Mouse (Mus musculus): ENCODE measurements around the gene Tmem14c.
A peak's percentile ranks its signal among the peaks of the same experiment; 100 is the strongest.

Tmem14c gene

DNA sequence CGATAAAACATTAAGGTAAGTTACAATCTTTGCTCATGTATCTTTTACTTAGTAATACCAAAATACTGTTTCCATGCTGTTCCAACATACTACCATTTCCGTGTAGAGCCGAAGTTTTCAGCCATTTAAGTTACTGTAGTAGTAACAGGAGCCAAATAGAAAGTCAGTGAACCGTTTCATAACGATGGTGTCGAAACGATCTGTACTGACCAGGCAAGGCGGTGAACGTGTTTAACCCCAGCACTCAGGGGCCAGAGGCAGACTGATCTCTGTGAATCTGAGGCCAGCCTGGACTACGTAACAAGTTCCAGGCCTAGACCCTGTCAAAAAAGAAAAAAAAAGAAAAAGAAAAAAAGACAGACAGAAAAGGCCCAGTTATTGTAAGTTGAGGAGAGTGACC is 7.8 kb upstream of the Tmem14c start:
- no peak for DNase-seq (ENCODE audit: inconsistent ontology term)

DNA sequence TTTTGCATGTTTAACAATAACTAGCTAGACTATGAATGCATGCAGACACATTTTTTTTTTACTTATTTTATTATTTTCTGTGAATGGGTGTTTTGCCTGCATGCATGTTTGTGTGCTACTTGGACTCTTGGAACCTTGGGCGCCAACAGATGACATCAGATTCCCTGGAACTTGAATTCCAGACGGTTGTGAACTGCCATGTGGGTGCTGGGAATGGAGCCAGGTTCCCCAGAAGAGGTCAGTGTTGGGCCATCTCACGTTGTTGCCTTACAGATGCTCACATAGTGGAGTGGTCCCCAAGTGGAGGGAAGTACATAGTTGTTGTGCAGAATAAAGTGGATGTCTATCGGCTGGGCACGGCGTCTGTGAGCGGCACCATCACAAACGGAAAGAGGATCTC is 7.1 kb upstream of the Tmem14c start:
- DNase-seq (ENCODE audit: inconsistent ontology term) = no peak

DNA sequence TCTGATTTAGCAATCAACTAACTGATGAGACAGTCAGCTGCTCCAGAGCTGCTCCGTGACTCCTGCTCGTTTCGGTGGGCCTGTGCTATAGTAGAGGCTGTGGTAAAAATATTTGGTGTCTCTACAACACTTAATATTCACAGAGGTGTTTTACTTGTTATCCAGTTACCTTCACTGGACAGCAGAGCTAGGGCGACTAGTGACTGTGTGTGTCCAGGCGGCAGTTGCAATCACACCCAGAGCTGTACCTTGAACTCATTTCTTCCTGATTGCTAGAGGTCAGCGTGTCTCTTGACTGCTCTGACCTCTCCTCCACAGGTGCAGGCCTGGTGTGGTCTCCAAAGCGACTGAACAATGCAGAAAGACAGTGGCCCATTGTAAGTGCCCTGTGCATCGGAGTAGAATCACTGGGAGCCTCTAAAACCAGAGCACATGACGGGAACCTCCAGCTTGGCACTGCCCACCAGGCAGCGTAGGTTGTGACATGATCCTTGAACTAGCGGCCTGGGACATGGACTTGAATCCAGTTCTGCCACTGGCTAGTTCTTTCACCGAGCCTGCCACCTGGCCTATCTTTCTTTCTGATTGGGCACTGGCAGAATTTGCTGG is 809 bp downstream of the Tmem14c start:
- peak; percentile 43 for DNase-seq (ENCODE audit: inconsistent ontology term)

DNA sequence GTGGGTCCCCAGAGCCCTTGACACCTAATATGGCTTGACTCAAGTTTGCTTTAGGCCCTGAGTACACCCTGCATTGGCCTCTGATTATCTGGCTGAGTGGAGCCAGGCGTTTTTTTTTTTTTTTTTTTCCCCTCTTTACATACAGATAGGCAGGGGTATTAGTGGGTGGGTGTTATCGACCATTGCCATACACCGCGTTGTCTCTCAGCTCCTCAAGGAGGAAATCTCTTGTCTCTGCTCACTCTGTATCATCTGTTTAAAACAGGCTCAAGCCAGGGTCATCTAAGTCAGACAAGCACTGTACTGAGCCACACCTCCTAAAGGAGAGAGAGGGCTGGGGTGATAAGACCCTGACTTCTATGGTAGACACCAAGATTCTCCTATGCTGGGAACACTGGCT is 1.7 kb downstream of the Tmem14c start:
- DNase-seq (ENCODE audit: inconsistent ontology term) = no peak

DNA sequence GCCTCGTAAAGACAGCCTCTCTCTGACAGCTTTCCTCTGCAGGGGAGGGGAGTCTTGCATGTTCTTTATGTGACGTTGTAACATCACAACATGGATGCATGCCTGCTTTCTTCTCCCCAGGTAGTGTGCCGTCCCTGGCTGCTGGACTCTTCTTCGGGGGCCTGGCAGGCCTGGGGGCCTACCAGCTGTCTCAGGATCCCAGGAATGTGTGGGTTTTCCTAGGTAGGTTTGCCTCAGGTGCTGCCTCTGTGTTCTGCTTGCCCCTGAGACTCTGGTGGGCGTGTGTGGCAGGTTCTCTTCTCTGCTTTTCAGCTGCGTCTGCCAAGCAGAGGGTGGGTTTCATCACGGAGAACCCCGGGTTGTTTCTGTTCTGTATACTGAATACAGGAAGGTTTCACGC is 2.1 kb downstream of the Tmem14c start:
- no peak for DNase-seq (ENCODE audit: inconsistent ontology term)

DNA sequence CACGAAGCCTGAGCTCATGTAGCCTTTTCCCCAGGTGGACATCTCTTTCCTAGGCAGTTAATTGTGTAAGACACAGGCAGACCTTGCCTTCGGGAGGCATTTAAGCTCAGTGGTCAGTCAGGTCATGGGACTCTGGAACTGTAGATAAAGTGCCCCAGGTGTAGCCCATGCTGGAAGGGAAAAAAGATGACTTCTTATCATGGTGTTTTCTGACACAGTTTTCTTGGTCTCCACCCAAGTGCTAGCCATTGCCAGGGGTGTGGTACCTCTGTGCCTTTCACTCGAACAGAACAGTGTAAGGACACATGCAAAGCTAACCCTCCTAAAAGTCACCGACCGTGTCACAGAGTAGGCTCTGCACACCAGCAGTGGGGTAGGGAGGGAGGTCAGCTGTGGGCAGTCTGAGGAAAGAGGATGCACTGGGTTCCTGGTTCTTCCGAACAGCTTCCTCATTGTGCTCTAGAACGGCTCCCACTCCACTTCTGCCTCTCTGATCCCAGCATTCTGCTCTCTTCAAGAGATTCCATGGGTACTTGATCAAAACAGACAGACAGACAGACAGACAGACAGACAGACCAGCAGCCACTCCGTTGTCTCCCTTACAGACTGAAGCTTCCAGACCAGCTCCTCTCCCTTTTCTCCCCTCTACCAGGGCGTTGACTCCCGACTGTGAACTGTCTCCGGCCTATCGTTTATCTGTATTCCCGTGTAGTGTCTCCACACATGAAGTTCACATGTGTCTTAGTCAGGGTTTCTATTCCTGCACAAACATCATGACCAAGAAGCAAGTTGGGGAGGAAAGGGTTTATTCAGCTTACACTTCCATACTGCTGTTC is 2.9 kb downstream of the Tmem14c start:
- no peak for DNase-seq (ENCODE audit: inconsistent ontology term)

DNA sequence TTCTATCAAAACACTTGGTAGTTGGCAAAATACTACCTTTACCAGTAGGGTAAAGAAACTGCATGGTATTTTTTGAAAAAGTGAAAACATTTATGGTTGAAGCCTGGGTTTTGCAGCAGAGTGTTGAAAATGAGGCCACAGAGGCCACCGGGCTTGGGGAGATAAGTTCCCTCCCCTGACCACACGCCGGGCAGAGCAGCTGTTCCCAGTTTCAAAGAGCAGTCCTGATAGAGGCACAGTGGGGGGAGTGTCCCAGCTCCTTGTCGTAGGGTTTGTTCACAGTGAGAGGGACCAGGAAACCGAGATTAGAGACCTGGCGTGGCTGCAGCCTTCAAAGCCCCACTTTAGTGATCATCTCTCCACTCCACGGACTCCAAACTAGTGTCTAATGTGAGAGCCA is 4.4 kb downstream of the Tmem14c start:
- no peak for DNase-seq (ENCODE audit: inconsistent ontology term)

DNA sequence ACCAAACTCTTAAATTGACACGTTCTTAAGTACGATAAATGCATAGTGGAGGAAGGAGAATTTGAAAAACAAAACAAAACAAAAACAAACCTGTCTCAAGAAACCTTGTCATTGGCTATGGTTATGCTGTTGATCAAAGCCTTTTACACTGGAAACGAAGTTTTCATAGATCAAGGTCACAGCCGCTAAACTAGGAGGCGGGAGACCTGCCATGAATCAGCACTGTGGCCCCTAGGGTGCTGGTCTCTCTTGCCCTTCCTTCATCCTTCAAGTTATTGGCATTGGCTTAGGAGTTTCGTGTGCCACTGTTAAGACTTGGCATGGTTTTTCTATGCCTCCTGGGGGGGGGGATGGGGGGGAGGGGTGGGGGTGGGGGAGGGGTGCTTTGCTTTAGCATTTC is 5.5 kb downstream of the Tmem14c start:
- no peak for DNase-seq (ENCODE audit: inconsistent ontology term)

DNA sequence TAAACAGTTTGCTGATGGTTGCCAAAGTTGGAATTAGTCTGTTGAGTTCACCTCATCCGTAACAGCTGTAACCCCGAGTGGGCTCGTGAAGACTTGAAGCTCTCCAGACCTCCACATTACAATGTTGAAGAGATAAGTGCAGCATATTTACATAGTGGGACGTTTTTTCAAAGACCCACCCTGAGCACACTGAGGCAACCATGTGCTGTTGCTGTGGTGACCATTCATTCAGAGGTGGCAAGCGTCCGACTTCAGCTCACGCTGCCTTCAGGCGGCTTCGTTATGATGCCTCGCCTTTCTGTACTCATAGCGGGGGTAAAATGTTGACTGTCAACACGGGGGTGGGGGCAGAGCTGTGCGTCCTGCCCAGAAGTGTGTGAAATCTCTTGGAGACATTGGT is 6.0 kb downstream of the Tmem14c start:
- DNase-seq (ENCODE audit: inconsistent ontology term) = no peak

DNA sequence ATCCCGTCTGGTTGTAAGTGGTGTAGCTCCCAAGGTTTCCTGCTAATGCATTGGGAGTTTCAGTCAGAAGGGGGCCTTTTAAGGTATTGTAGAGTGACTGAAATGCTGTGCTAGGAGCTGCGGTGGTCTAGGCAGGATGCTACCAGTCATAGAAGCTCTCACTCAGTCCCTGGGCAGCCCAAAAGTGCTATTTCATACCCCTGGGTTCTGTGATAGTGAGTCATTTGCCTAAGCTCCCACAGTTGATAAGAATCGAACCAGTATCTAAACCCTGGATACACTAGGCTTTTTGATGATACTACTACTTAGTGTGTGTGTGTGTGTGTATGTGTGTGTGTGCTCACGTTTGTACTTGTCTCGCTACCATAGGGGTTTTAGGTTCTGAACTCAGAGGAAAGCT is 14.0 kb downstream of the Tmem14c start:
- no peak for DNase-seq (ENCODE audit: inconsistent ontology term)

DNA sequence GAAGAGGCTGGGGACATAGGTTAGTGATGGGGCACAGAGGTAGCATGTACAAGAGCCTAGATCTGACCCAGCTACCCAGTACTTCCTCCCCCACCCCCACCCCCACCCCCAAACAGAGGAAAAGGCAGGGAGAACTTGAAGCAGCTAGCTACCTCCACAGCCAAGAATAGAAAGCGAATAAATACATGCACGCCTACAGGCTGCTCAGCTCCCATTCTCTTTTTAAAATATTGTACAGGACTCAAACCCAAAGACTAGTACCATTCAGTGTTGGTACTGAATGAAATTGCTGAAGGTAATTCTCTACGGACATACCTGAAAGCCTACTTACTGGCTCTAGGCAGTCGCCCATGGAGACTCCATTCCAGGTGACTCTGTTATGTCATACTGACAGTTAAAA is 26.4 kb downstream of the Tmem14c start:
- no peak for DNase-seq (ENCODE audit: inconsistent ontology term)

DNA sequence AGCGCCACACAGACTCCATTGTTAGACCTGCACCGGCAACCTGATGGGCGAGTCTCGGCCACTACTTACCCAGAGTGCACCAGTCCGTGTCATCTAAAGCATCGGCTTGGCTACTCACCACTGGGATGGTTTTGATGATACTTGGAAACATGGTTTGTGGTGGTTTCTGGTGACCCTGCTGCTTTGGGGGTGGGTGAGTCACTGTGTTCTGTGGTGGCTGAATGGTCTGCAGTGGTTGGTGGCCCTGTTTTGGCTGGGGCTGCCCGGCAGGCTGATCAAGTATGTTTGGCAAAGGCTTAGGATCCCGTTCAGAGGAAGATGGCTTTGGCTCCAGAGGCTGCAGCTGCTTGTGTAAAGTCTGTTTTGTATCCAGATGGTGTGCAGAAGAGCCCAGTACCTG is 29.8 kb downstream of the Tmem14c start:
- DNase-seq (ENCODE audit: inconsistent ontology term) = peak; percentile 12

DNA sequence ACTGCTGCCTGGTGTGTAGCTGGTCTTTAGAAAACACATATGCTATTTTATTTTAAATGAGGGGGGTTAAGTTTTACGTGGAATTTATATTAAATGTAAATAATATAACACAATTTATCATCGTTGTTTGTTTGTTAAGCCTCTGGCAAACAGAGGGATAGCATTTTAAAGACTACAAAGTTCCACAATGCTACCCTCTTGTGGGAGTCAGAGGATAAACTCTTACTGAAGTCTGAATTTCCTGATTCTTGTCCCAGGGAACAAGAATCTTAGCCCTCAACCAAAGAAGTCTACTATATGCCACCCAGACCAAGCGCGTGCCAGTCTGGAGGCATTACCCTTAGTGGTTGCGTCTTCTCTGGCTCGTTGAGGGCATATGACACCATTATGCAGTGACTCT is 31.2 kb downstream of the Tmem14c start:
- no peak for DNase-seq (ENCODE audit: inconsistent ontology term)

DNA sequence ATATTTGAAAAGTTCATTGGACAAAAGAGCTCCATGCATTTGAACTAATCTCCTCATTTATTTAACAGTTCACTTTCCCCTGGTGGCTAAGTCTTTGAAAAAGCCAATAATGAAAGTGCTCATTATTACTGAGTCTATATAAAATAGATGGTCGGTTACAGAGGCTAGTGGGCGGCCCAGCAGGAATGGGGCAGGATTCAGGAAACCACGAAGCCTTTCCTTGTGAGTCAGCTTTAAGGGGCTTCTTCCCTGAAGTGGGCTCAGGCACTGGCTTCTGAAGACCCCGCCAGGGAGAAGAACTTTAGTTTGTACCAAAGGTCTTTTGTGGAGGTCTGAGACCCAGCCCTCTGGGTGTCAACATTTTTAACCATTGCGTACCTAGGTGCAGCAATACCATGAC is 35.9 kb downstream of the Tmem14c start:
- peak; percentile 35 for DNase-seq (ENCODE audit: inconsistent ontology term)

DNA sequence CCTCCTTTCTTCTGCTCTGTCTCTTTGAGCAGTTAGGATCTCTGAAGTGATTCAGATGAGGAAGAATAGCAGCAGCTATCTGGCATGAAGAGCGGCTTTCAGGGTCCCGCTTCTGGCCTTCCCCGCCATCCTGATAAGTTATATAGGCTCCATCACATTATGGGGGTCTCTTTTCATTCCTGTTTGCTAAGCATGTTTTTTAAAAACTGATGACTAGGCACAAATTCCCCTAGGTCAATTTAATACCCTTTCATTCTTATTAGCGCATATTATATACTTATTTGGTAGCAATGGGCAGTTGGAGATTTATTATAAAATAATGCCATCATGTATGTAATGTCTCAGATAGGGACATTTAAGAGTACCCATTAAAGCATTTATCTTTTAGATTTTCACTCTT is 51.5 kb downstream of the Tmem14c start:
- DNase-seq (ENCODE audit: inconsistent ontology term) = no peak

DNA sequence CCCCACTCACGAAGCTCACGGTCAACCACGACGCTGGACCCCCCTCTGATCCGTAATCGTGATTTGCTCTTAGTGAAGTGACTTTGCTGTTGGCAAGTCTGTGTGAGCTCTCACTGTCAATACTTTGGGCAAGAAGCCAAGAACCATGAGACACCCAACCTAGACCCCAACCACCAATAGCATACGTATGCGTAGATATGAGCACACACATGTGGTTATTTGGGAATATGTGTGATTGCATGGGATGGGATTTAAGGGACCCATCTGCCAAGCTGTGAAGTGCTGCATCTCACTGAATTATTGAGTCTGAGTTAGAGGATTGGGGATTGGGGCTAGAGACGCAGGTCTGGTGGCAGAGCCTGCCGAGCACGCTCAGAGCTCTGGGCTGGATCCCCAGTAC is 55.5 kb downstream of the Tmem14c start:
- no peak for DNase-seq (ENCODE audit: inconsistent ontology term)
